Mouse (Mus musculus): ENCODE measurements around the gene Edc3. TPM values are rescaled to one million over a fixed set of nuclear protein-coding genes. Genes with fewer than 3 reads are reported as not detected.

The Edc3 gene
- polyA plus RNA-seq, 1 experiment from 2014 or later, result 22.1 TPM

DNA sequence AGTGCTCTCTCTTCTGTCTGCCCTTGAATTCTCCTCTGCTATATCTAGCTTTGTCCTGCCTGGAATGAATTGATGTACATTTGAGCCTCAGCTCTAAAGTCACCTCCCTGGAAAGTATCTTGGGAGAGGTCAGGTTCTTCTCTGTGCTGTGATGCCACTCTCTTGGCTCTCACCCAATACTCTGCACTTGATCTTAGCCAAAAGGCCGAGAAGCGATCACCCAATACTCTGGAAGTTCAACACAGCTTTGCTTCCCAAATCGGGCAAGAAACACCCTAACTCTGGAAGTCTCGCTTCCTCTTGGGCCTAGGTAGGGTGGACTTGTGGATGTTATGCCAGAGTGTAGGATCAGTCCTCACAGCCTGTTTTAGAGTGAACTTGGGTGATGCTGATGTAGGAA lies 58.9 kb downstream of the Edc3 start:
- Histone ChIP-seq H3K9me3 (ENCODE audit: control insufficient read depth, low read length) (no peaks in the 10 kb centered on the region), H3K4me2 (ENCODE audit: low read depth, low read length) (no peak overlapping the region), H3K4me3 (ENCODE audit: low read depth, low read length) (no peak overlapping the region), H3K4me1 (ENCODE audit: control insufficient read depth, insufficient read depth, low read length) (peaks cover 24% of the 10 kb centered on the region), H3K27me3 (replicated peaks; ENCODE audit: control insufficient read depth, insufficient read depth, low read length) (no peaks in the 10 kb centered on the region), H3K9ac (ENCODE audit: low read depth, low read length) (no peak overlapping the region), H3K36me3 (ENCODE audit: control insufficient read depth, insufficient read depth, low read length) (no peaks in the 10 kb centered on the region), H3K27ac (replicated peaks; ENCODE audit: low read depth, low read length) (no peak overlapping the region)
- DNase-seq (ENCODE audit: low spot score) (no peak), ATAC-seq (ENCODE audit: low read depth) (no peak)
- WGBS, result 89% methylated on average over 4 of the region's 4 CpGs

DNA sequence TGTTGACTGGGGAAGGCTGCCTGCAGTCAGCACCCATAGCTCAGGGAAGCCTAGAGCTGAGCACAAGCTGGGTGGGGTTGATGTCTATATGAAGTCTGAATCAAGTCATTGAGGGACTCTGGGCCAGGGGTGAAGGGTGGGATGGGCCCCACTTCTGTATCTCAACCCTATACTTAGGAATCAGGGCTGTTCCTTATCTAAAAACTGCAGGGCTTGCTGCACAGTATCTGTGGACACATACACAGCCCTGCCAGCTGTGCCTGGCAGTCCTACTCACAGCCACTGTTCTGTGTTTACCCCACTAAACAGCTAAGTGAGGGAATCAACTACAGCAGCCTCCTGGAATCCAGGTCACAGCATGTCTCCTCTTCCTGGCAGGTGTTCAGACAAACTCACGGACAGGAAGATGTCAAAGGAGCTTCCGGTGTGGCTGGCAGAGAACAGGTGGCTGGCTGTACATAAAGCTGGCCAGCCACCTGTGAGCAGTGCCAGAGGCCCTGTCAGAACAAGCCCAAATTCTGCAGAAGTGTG lies 61.3 kb downstream of the Edc3 start:
- H3K27ac ChIP-seq (replicated peaks; ENCODE audit: low read depth, low read length), result no peak overlapping the region

DNA sequence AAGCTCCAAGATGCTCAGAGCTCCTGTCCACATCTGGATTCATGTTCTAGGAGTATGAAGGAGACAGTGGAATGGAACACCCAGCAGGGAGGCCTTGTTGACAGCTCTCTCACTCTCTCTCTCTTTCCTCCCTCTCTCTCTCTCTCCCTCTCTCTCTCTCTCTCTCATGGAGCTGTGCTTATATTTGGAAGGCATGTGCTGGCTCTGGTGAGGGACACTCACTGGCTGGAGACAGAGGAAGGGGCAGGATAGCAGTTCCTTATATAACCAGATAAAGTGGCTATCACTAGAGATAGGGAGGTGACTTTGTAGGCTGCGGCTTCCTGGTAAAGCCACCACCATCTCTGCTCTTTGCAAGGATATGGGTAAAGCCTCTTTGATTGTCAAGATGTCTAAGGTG lies 61.9 kb downstream of the Edc3 start:
- no peak overlapping the region for H3K9ac ChIP-seq (ENCODE audit: low read depth, low read length)
- no peak overlapping the region for H3K4me3 ChIP-seq (ENCODE audit: low read depth, low read length)
- no peaks in the 10 kb centered on the region for H3K9me3 ChIP-seq (ENCODE audit: control insufficient read depth, low read length)
- H3K4me2 ChIP-seq (ENCODE audit: low read depth, low read length), result no peak overlapping the region
- WGBS, result 100% methylated on average over 1 of the region's 1 CpGs
- H3K4me1 ChIP-seq (ENCODE audit: control insufficient read depth, insufficient read depth, low read length), result peaks cover 6% of the 10 kb centered on the region; the same call in 1 of the 2 replicates
- ATAC-seq (ENCODE audit: low read depth) (no peak), DNase-seq (ENCODE audit: low spot score) (no peak)
- no peak overlapping the region for H3K27ac ChIP-seq (replicated peaks; ENCODE audit: low read depth, low read length)
- H3K36me3 ChIP-seq (ENCODE audit: control insufficient read depth, insufficient read depth, low read length), result no peaks in the 10 kb centered on the region
- H3K27me3 ChIP-seq (replicated peaks; ENCODE audit: control insufficient read depth, insufficient read depth, low read length), result no peaks in the 10 kb centered on the region

More for the DNA sequence above, 61.3 kb downstream of the Edc3 start:
- DNase-seq (ENCODE audit: low spot score) (no peak), ATAC-seq (ENCODE audit: low read depth) (no peak)
- Histone ChIP-seq H3K4me1 (ENCODE audit: control insufficient read depth, insufficient read depth, low read length) (peaks cover 6% of the 10 kb centered on the region; the same call in 1 of the 2 replicates), H3K4me3 (ENCODE audit: low read depth, low read length) (no peak overlapping the region), H3K36me3 (ENCODE audit: control insufficient read depth, insufficient read depth, low read length) (no peaks in the 10 kb centered on the region), H3K4me2 (ENCODE audit: low read depth, low read length) (no peak overlapping the region), H3K9me3 (ENCODE audit: control insufficient read depth, low read length) (no peaks in the 10 kb centered on the region), H3K9ac (ENCODE audit: low read depth, low read length) (no peak overlapping the region), H3K27me3 (replicated peaks; ENCODE audit: control insufficient read depth, insufficient read depth, low read length) (no peaks in the 10 kb centered on the region)
- WGBS, result 53% methylated on average over 2 of the region's 2 CpGs

DNA sequence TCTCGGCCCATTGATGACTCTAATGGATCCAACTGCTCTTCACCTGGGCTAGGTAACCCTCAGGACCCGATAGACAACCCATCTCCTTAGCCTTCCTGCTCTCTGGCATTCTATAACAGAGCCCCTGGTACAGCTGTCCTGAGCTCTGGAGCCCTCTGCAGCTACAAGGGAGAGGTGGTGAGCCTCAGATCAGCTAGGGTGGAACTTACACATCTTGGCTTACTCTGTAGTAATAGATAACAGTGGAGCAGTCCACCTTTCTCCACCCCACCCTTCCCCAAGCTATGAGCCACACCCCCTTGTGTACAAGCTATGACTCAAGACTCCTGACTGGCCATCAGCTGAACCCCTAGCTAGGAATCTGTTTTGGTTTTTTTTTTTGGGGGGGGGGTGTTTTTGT lies 62.5 kb downstream of the Edc3 start:
- Histone ChIP-seq H3K27me3 (replicated peaks; ENCODE audit: control insufficient read depth, insufficient read depth, low read length) (no peaks in the 10 kb centered on the region), H3K9ac (ENCODE audit: low read depth, low read length) (no peak overlapping the region), H3K4me3 (ENCODE audit: low read depth, low read length) (no peak overlapping the region), H3K4me1 (ENCODE audit: control insufficient read depth, insufficient read depth, low read length) (peaks cover 6% of the 10 kb centered on the region; the same call in 1 of the 2 replicates), H3K9me3 (ENCODE audit: control insufficient read depth, low read length) (no peaks in the 10 kb centered on the region), H3K27ac (replicated peaks; ENCODE audit: low read depth, low read length) (no peak overlapping the region), H3K4me2 (ENCODE audit: low read depth, low read length) (no peak overlapping the region), H3K36me3 (ENCODE audit: control insufficient read depth, insufficient read depth, low read length) (no peaks in the 10 kb centered on the region)
- ATAC-seq (ENCODE audit: low read depth), result no peak
- no peak for DNase-seq (ENCODE audit: low spot score)
- 94% methylated on average over 2 of the region's 2 CpGs for WGBS

DNA sequence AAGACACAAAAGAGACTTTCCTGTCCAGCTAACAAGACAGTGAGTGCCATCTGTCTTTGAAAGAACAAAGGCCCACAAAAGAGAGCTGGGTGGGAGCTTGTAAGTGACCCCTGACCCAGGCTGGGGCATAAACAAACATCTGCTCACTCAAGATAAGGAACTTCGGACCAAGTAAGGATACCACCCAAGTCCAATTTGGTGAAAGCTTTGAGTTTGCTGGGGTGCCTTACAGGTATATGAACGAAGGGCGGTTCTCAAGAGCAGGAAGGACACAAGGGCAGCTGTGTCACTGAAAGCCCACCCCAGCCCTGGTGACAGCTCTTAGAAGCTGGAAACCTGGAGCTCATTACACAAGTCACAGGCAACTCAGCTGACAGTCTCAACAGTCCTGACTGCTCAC lies 65.4 kb downstream of the Edc3 start:
- Histone ChIP-seq H3K27ac (replicated peaks; ENCODE audit: low read depth, low read length) (no peak overlapping the region), H3K4me3 (ENCODE audit: low read depth, low read length) (no peak overlapping the region), H3K4me1 (ENCODE audit: control insufficient read depth, insufficient read depth, low read length) (no peaks in the 10 kb centered on the region), H3K9ac (ENCODE audit: low read depth, low read length) (no peak overlapping the region), H3K9me3 (ENCODE audit: control insufficient read depth, low read length) (no peaks in the 10 kb centered on the region), H3K27me3 (replicated peaks; ENCODE audit: control insufficient read depth, insufficient read depth, low read length) (no peaks in the 10 kb centered on the region), H3K36me3 (ENCODE audit: control insufficient read depth, insufficient read depth, low read length) (no peaks in the 10 kb centered on the region), H3K4me2 (ENCODE audit: low read depth, low read length) (no peak overlapping the region)
- WGBS, result 77% methylated on average over 3 of the region's 3 CpGs
- DNase-seq (ENCODE audit: low spot score) (no peak), ATAC-seq (ENCODE audit: low read depth) (no peak)

DNA sequence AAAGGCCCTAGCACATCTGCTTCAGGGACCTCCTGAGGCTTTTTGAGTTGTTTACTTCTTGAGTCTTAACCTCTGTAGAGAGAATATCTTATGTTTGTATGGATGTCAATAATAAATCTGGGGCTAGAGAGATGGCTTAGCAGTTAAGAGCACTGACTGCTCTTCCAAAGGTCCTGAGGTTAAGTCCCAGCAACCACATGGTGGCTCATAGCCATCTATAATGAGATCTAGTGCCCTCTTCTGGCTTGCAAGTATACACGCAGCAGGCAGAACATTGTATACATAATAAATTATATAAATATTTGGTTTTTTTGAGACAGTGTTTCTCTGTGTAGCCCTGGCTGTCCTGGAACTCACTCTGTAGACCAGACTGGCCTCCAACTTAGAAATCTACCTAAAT lies 65.8 kb downstream of the Edc3 start:
- Histone ChIP-seq H3K9ac (ENCODE audit: low read depth, low read length) (no peak overlapping the region), H3K4me2 (ENCODE audit: low read depth, low read length) (no peak overlapping the region), H3K9me3 (ENCODE audit: control insufficient read depth, low read length) (no peaks in the 10 kb centered on the region), H3K4me3 (ENCODE audit: low read depth, low read length) (no peak overlapping the region), H3K27me3 (replicated peaks; ENCODE audit: control insufficient read depth, insufficient read depth, low read length) (no peaks in the 10 kb centered on the region), H3K27ac (replicated peaks; ENCODE audit: low read depth, low read length) (no peak overlapping the region), H3K4me1 (ENCODE audit: control insufficient read depth, insufficient read depth, low read length) (no peaks in the 10 kb centered on the region), H3K36me3 (ENCODE audit: control insufficient read depth, insufficient read depth, low read length) (no peaks in the 10 kb centered on the region)
- 16% methylated on average over 1 of the region's 1 CpGs for WGBS
- no peak for ATAC-seq (ENCODE audit: low read depth)
- DNase-seq (ENCODE audit: low spot score), result no peak

DNA sequence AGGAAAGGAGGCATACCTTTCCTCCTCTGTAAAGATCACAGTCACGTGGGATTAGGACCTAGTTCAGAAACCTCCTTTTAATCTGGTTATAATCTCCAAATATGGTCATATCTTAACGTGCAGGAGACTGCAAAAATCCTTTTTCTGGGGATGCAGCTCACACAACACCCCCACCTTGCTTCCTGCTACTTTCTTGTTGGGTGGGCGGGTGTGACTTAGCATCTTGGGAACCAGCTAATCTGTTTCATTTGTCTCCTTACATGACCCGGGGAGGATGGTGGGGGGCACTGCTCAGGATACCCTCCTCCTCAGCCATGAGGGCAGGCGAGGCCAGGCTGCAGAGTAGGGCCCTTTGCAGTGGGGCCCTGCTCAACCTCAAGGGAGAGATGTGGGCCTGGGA lies 66.7 kb downstream of the Edc3 start:
- H3K9ac ChIP-seq (ENCODE audit: low read depth, low read length), result no peak overlapping the region
- H3K27me3 ChIP-seq (replicated peaks; ENCODE audit: control insufficient read depth, insufficient read depth, low read length), result no peaks in the 10 kb centered on the region
- H3K27ac ChIP-seq (replicated peaks; ENCODE audit: low read depth, low read length), result no peak overlapping the region
- no peak for DNase-seq (ENCODE audit: low spot score)
- WGBS, result 60% methylated on average over 5 of the region's 5 CpGs
- H3K4me3 ChIP-seq (ENCODE audit: low read depth, low read length), result no peak overlapping the region
- H3K9me3 ChIP-seq (ENCODE audit: control insufficient read depth, low read length), result no peaks in the 10 kb centered on the region
- no peaks in the 10 kb centered on the region for H3K36me3 ChIP-seq (ENCODE audit: control insufficient read depth, insufficient read depth, low read length)
- H3K4me1 ChIP-seq (ENCODE audit: control insufficient read depth, insufficient read depth, low read length), result no peaks in the 10 kb centered on the region
- no peak for ATAC-seq (ENCODE audit: low read depth)
- H3K4me2 ChIP-seq (ENCODE audit: low read depth, low read length), result no peak overlapping the region

DNA sequence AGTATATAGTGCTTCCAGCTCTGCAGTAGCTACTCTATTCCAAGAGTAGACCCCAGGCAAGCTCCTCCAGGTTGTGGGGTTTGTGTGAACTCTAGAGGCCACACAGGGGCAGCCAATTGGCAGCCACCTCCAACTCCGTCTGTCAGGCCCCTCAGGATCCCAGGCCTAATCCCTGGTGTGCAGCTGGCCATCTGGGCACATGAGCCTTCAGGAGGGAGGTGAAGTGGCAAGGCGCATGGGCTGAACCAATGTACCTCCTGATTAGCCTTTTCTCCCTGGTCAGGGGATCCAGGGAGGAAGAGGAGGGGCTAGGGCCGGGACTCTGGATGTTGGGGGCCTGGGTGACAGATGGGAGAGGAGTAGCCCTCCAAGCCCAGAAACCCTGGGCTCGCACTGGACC lies 67.4 kb downstream of the Edc3 start:
- DNase-seq (ENCODE audit: low spot score) (no peak), ATAC-seq (ENCODE audit: low read depth) (no peak)
- no peak overlapping the region for H3K27ac ChIP-seq (replicated peaks; ENCODE audit: low read depth, low read length)
- no peaks in the 10 kb centered on the region for H3K9me3 ChIP-seq (ENCODE audit: control insufficient read depth, low read length)
- no peaks in the 10 kb centered on the region for H3K4me1 ChIP-seq (ENCODE audit: control insufficient read depth, insufficient read depth, low read length)
- H3K4me3 ChIP-seq (ENCODE audit: low read depth, low read length), result no peak overlapping the region
- no peaks in the 10 kb centered on the region for H3K36me3 ChIP-seq (ENCODE audit: control insufficient read depth, insufficient read depth, low read length)
- H3K9ac ChIP-seq (ENCODE audit: low read depth, low read length), result no peak overlapping the region
- no peak overlapping the region for H3K4me2 ChIP-seq (ENCODE audit: low read depth, low read length)
- WGBS, result 50% methylated on average over 3 of the region's 4 CpGs
- H3K27me3 ChIP-seq (replicated peaks; ENCODE audit: control insufficient read depth, insufficient read depth, low read length), result no peaks in the 10 kb centered on the region

DNA sequence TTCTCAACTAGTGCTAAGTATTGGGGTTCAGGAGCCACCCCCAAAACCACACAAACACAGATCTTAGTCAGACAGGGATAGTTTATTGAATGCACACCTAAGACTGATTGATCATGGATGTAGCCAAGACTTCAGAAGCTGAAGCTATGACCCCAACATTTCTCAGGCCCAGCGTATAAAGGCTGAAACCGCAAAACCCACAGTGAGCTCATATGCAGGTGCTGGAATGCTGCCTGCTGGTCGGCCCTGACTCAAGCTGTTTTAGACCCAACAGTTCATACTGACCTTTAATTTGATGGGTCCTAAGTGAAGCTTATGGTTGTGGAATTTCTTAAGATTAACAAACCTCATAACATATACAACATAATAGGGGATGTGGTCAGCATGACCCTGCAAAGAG lies 74.3 kb downstream of the Edc3 start:
- H3K9ac ChIP-seq (ENCODE audit: low read depth, low read length), result no peak overlapping the region
- H3K27ac ChIP-seq (replicated peaks; ENCODE audit: low read depth, low read length), result no peak overlapping the region
- no peaks in the 10 kb centered on the region for H3K9me3 ChIP-seq (ENCODE audit: control insufficient read depth, low read length)
- no peak for DNase-seq (ENCODE audit: low spot score)
- H3K4me1 ChIP-seq (ENCODE audit: control insufficient read depth, insufficient read depth, low read length), result no peaks in the 10 kb centered on the region
- ATAC-seq (ENCODE audit: low read depth), result no peak
- H3K4me3 ChIP-seq (ENCODE audit: low read depth, low read length), result no peak overlapping the region
- 91% methylated on average over 3 of the region's 3 CpGs for WGBS
- H3K27me3 ChIP-seq (replicated peaks; ENCODE audit: control insufficient read depth, insufficient read depth, low read length), result no peaks in the 10 kb centered on the region
- H3K36me3 ChIP-seq (ENCODE audit: control insufficient read depth, insufficient read depth, low read length), result no peaks in the 10 kb centered on the region
- no peak overlapping the region for H3K4me2 ChIP-seq (ENCODE audit: low read depth, low read length)
